Mouse (Mus musculus) intestine, postnatal 0 days (tissue): ENCODE data around the gene Rbm44. TPM values are rescaled to one million over a fixed set of nuclear protein-coding genes. Genes with fewer than 3 reads are reported as not detected.

Experiments
- ATAC-seq: fragments of 200-750 bp; cut with Nextera tagmentation; 2 replicates; pipeline ENCODE4 v1.8.0; 2017; ENCODE audit warnings: mild to moderate bottlenecking, moderate TSS enrichment, moderate library complexity
- H3K27ac ChIP-seq: fragments of 300-500 bp; sonication (generic); 2 replicates; pipeline ENCODE4 v1.5.1; 2014; ENCODE audit warnings: mild to moderate bottlenecking, low read depth, low read length, moderate library complexity
- H3K27me3 ChIP-seq: fragments of 300-500 bp; sonication (generic); replicated peaks from 2 replicates; pipeline ENCODE4 v1.6.1; 2014; ENCODE audit warnings: low read length, mixed read lengths; ENCODE audit not compliant: control insufficient read depth, insufficient read depth
- H3K36me3 ChIP-seq: fragments of 300-500 bp; sonication (generic); 2 replicates; pipeline ENCODE4 v1.6.1; 2014; ENCODE audit warnings: mild to moderate bottlenecking, moderate library complexity; ENCODE audit not compliant: control insufficient read depth, insufficient read depth
- H3K4me1 ChIP-seq: fragments of 300-500 bp; sonication (generic); replicated peaks from 2 replicates; pipeline ENCODE4 v1.6.1; 2014; ENCODE audit warnings: antibody characterized with exemption, low read length, mixed read lengths; ENCODE audit not compliant: control insufficient read depth, insufficient read depth
- H3K4me2 ChIP-seq: fragments of 300-500 bp; sonication (generic); replicated peaks from 2 replicates; pipeline ENCODE4 v1.6.1; 2014; ENCODE audit warnings: low read depth, mild to moderate bottlenecking, moderate library complexity
- H3K4me3 ChIP-seq: fragments of 300-500 bp; sonication (generic); 2 replicates; pipeline ENCODE4 v1.5.1; 2014; ENCODE audit warnings: low read depth, low read length
- H3K9ac ChIP-seq: fragments of 300-500 bp; sonication (generic); 2 replicates; pipeline ENCODE4 v1.6.1; 2014; ENCODE audit warnings: mild to moderate bottlenecking, low read depth, low read length
- H3K9me3 ChIP-seq: fragments of 300-500 bp; sonication (generic); 2 replicates; pipeline ENCODE4 v1.6.1; 2016; ENCODE audit warnings: mixed run types; ENCODE audit not compliant: control insufficient read depth
- CTCF ChIP-seq: sonication (generic); IDR thresholded peaks from 2 replicates; pipeline ENCODE4 v1.5.1; 2016; ENCODE audit warnings: low read depth, mild to moderate bottlenecking, control low read depth, antibody characterized with exemption, moderate library complexity
- WGBS: fragments of 180-500 bp; shearing (Covaris S2); extraction: QIAGEN DNeasy Blood & Tissue Kit; methylation state at CpG from one replicate; pipeline ENCODE4 v1.1.7; 2014; 5-methylcytosine and 5-hydroxymethylcytosine counted together
- polyA plus RNA-seq: library from polyadenylated mRNA; unstranded; fragments of >200 nt; fragmentation: Nextera tagmentation; extraction: Ambion mirVana; gene quantifications from 2 replicates; pipeline ENCODE4 v1.2.1, GENCODE M21; 2015

The Rbm44 gene
- polyA plus RNA-seq, 1 experiment from 2014 or later = 0.13 TPM

DNA sequence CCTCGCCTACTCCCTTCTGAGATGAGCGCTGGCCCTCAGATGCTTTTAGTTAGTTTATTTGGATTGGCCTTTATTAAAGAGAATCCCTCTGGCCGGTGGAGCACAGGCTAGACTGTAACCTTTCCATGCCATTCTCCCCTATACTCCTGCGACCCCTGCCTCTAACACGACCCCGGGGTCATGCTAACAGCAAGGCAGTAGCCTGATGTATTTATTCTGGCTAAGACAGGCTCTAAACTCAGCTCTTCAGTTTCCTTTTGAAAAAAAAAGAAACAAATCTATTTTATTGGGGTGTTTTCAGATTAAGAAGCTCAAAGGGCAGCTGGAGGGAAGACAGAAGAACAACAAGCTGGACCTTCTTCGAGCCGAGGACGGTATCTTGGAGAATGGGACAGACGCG, 22.8 kb upstream of the Rbm44 start:
- Histone ChIP-seq H3K9me3 (no peaks in the 10 kb centered on the region), H3K27ac (no peak overlapping the region), H3K9ac (no peak overlapping the region), H3K4me2 (no peak overlapping the region), H3K27me3 (no peaks in the 10 kb centered on the region), H3K4me3 (no peak overlapping the region), H3K4me1 (no peaks in the 10 kb centered on the region), H3K36me3 (peaks cover 89% of the 10 kb centered on the region)
- ATAC-seq = no peak
- 67% methylated on average over 11 of the region's 11 CpGs for WGBS
- no peak for TF ChIP-seq CTCF

DNA sequence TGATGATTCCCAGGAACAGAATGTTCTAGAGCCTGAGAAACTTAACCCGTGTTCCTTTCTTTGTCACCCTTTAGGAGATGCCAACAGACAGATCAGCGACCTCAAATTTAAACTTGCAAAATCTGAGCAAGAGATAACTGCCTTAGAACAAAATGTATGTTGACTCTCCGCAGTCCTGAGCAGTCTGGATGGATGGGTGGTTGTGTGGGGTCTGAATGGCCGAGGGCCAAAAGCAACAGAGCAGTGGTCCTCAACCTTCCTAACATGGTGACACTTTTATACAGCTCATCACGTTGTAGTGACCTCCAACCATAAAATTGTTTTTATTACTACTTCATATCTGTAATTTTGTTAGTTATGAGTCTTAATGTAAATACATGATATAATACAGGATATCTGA, 21.9 kb upstream of the Rbm44 start:
- Histone ChIP-seq H3K4me2 (no peak overlapping the region), H3K36me3 (peaks cover 88% of the 10 kb centered on the region), H3K9ac (no peak overlapping the region), H3K27me3 (no peaks in the 10 kb centered on the region), H3K4me1 (no peaks in the 10 kb centered on the region), H3K27ac (no peak overlapping the region), H3K4me3 (no peak overlapping the region), H3K9me3 (0 out of 2 replicates have a peak, but pooled peaks cover under 1% of the 10 kb centered on the region)
- no peak for ATAC-seq
- TF ChIP-seq CTCF = no peak
- 87% methylated on average over 5 of the region's 5 CpGs for WGBS

DNA sequence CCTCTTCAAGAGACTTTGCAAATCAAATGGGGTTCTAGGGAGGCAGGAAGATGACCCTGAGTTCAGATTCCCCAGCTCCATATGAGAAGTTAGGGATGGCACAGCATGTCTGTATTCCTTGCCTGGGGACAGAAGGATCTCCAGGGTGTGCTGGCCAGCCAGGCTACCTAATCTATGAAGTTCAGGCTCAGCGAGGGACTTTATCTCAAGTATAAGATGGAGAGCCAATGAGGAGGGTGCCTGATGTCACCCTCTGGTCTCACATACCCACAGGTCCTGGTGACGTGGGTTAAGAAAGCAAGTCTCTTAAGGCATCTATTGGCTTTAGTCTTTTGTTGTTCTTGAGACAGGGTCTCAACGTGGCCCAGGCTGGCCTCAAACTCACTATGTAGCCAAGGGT, 21.4 kb upstream of the Rbm44 start:
- H3K9me3 ChIP-seq = 0 out of 2 replicates have a peak, but pooled peaks cover 5% of the 10 kb centered on the region
- no peak overlapping the region for H3K4me2 ChIP-seq
- peaks cover 89% of the 10 kb centered on the region for H3K36me3 ChIP-seq
- no peak for TF ChIP-seq CTCF
- H3K27me3 ChIP-seq = no peaks in the 10 kb centered on the region
- no peak overlapping the region for H3K9ac ChIP-seq
- ATAC-seq = no peak; the same call in 1 of the 2 replicates
- no peaks in the 10 kb centered on the region for H3K4me1 ChIP-seq
- no peak overlapping the region for H3K4me3 ChIP-seq
- H3K27ac ChIP-seq = no peak overlapping the region
- 93% methylated on average over 3 of the region's 3 CpGs for WGBS

DNA sequence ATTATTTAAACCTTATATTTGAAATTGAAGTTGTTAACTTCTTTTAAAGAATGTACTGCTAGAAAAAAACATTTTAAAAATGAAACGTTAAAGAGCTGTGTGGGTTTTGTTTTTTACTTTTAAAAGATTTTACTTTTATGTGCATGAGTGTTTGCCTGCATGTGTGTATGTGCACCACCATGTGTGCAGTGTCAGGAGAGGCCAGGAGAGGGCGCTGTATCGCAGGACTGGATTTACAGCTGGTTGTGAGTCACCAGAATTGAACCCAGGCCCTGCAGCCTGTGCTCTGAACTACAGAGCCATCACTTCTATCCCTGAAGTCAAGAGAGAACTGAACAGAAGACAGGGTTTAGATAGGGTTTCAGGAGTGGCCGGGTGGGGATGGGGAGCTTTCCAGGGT, 16.0 kb upstream of the Rbm44 start:
- peak; percentile 45 for TF ChIP-seq CTCF
- no peak overlapping the region for H3K27ac ChIP-seq
- no peaks in the 10 kb centered on the region for H3K27me3 ChIP-seq
- H3K4me3 ChIP-seq = no peak overlapping the region
- H3K36me3 ChIP-seq = peaks cover 57% of the 10 kb centered on the region
- WGBS = 89% methylated on average over 4 of the region's 4 CpGs
- H3K9me3 ChIP-seq = 0 out of 2 replicates have a peak, but pooled peaks cover 7% of the 10 kb centered on the region
- no peak overlapping the region for H3K4me2 ChIP-seq
- no peaks in the 10 kb centered on the region for H3K4me1 ChIP-seq
- no peak overlapping the region for H3K9ac ChIP-seq
- no peak for ATAC-seq

DNA sequence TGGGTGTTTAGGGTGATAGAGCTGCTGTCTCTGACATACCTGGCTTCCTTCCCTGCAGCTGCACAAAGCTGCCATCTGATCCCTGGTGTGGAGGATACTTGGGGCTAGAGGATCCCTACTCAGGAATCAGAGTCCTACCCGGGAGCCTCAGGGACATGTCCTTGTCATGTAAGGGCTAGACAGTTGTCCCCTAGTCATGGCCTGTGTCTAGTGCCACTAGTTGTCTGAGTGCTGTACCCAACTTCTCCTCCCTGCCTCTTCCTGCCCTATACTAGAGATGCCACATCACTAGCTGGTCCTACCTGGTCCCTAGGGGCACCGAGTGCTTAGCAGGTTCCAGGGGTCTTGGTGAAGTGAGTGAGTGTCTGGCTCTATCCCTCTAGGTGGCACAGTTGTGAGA, 7.9 kb upstream of the Rbm44 start:
- 80% methylated on average over 2 of the region's 2 CpGs for WGBS
- no peak for ATAC-seq
- Histone ChIP-seq H3K9me3 (no peaks in the 10 kb centered on the region), H3K36me3 (no peaks in the 10 kb centered on the region), H3K4me1 (no peaks in the 10 kb centered on the region), H3K4me3 (no peak overlapping the region), H3K27me3 (no peaks in the 10 kb centered on the region), H3K4me2 (no peak overlapping the region), H3K9ac (no peak overlapping the region), H3K27ac (no peak overlapping the region)
- TF ChIP-seq CTCF = no peak

DNA sequence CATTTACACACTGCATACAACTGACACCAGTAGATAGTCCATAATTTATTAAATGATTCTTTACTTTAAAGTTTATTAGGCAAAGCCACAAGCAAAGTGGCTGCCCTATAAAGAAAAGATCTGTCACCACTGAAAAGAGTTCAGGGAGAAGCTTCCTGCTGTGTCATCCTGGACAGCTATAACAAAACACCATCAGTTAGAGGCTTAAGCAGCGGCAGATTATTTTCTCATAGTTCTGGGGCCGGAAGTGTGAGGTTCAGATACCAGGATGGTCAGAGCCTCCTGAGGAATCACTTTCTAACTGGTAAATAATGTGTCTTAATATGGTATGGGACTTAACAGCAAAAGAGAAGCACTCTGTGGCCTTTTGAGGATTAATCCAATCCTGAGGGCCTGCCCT, 6.6 kb downstream of the Rbm44 start:
- no peak for ATAC-seq
- 73% methylated on average over 2 of the region's 2 CpGs for WGBS
- no peaks in the 10 kb centered on the region for H3K4me1 ChIP-seq

DNA sequence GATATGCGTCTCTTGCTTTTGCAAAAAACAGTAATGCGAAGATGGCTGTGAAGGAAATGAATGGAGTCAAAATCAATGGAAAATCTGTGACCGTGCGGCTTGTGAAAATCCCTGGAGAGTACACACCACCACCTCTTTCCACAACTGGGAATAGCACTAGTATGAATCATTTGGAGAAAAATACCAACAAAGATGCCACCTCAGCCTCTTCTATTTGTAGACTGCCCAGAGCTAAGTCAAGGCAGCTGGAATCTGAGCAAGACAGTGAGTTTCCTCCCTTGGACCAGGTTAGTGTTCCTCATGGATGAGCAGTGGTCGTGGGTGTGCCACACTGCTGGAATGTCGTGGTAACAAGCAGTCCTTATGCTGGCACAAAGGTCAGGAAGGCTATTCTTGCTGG, 21.9 kb downstream of the Rbm44 start:
- Histone ChIP-seq H3K4me3 (no peak overlapping the region), H3K4me2 (no peak overlapping the region), H3K36me3 (no peaks in the 10 kb centered on the region), H3K27ac (no peak overlapping the region), H3K9me3 (no peaks in the 10 kb centered on the region), H3K4me1 (no peaks in the 10 kb centered on the region), H3K9ac (no peak overlapping the region), H3K27me3 (no peaks in the 10 kb centered on the region)
- no peak for TF ChIP-seq CTCF
- ATAC-seq = no peak
- 72% methylated on average over 6 of the region's 6 CpGs for WGBS

More for the DNA sequence above, 6.6 kb downstream of the Rbm44 start:
- Histone ChIP-seq H3K27ac (no peak overlapping the region), H3K9ac (no peak overlapping the region), H3K4me2 (no peak overlapping the region), H3K27me3 (no peaks in the 10 kb centered on the region), H3K4me3 (no peak overlapping the region), H3K9me3 (no peaks in the 10 kb centered on the region), H3K36me3 (no peaks in the 10 kb centered on the region)
- TF ChIP-seq CTCF = no peak
